Mouse (Mus musculus): ENCODE measurements at regions not wholly inside any gene's neighbourhood (a gene's known extent, or its start where the extent isn't known, plus 50 kb on each side); places are given as distances from the start of the nearest gene placed in this dataset.
A peak's percentile ranks its signal among the peaks of the same experiment; 100 is the strongest.

GRCm38 (mm10) chr5:41206462-41206861 lies 501.5 kb downstream of the Rab28 start:
- no peak for DNase-seq (ENCODE audit: extremely low spot score)

DNA sequence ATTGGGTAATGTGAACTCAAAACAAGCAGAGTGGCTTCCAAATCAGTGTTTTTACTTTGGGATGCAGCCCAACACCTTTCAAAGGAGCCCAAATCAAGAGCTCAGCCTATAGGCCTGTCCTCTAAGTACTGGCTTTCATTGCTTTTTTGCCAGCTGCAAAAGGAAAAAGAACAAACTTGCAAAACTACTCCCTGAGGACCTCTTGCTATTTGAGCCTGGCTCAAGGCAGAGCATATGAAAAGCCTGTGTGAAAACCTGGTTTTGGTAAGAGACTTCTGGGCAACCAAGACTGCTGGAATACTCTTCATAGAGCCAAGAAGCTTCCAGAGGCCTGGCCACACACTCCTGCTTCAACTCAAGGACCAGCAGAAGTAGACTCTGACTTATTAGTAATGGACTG lies 503.5 kb downstream of the Rab28 start:
- no peak for DNase-seq (ENCODE audit: extremely low spot score)

DNA sequence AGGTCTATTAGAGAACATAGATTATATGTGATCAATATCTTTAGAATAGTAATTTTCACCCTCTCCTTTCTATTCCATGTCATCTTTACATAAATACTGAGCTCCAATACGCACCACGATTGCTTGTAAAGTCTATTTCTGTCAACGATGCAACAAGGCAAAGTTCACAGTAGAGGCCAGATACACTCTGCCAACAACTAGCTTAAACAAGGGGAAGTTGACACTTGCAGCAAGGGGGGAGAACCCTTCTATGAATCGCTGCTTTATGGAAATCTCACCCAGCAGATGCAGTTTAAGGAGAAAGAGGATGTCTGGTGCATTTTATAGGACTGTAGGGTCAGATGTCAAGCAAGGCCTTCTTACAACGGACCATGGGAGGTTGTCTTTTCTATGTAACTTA lies 520.8 kb downstream of the Rab28 start:
- DNase-seq (ENCODE audit: extremely low spot score): no peak

- no peak for DNase-seq (ENCODE audit: extremely low spot score)
Measured at GRCm38 (mm10) chr5:41177220-41177619, 530.7 kb downstream of the Rab28 start.

DNA sequence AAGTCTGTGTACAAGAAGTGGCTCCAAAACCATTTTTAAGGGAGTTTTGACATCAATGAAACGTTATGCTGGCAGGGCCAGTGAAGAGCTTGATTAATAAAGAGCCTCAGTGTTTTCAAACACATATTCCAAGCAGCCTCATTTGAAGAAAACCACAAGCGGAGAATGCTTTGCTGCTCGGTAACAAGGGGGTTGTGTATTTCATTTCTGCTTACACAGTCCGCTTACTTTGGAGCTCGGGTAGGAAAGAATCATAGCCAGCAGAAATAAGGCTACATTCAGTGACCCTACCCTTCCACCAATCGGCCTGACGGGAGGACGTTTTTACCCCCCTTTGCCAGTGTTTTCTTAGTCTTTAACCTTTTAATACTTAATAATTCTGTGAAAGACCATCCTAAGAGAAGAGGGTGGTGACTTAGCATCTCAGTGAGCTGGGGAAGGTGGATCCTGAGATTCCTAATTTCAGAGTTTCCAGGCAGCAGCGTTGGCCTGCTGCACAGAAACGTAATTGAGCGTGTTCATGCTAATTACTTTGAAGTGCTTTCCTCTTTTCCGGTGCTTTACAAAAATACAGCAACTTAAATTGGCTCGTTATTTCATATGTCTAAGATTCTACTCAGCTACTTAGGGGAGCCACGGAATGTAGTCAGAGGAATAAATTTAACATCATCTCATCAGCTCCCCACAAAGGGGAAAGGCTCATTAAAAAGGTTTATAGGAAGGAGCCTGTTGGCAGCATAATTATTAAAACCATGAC lies 541.9 kb downstream of the Rab28 start:
- no peak for DNase-seq (ENCODE audit: extremely low spot score)

DNA sequence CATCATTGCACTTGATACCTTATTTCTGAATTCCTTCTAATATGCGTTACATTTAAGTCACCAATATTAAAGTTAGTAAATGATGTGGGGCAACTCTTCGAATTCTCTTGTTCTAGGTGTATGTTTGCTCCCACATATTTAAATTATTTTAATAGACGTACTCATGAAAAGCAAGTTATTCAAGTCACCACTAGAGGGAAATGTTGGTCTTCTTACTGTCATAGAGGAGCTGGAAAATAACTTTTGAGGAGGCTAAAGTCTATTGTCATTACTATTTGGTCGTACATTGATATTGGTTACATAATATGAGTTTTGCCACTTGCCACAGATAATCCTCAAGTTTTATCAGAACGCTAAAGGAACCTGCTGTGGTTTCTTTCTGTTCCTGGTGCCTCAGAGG lies 582.9 kb downstream of the Rab28 start:
- no peak for DNase-seq (ENCODE audit: extremely low spot score)

GRCm38 (mm10) chr5:41117658-41118057 lies 590.3 kb downstream of the Rab28 start:
- DNase-seq (ENCODE audit: extremely low spot score): peak; percentile 22

GRCm38 (mm10) chr5:41087773-41088172 lies 620.2 kb downstream of the Rab28 start:
- no peak for DNase-seq (ENCODE audit: extremely low spot score)

DNA sequence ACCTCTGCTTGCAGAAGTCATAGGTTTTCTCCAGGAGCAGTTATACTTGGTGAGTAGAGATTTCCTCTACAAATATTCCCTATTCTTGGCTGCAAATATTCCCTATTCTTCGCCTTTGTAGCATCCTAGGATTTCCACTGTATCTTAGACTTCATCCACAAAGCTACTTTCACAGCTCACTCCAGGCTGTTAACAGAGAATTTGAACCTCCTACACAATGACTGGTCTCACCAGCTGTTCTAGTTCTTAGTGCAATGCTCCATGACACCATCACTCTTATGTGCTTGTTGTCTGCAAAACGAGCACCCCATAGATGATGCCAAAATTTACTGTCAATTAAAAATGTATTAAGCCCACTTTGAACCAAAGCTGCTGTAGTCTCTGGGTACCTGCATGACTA lies 631.5 kb downstream of the Rab28 start:
- no peak for DNase-seq (ENCODE audit: extremely low spot score)

GRCm38 (mm10) chr5:41061646-41062045 lies 646.3 kb downstream of the Rab28 start:
- no peak for DNase-seq (ENCODE audit: extremely low spot score)

- DNase-seq (ENCODE audit: extremely low spot score): no peak
Measured at GRCm38 (mm10) chr5:41061222-41061621, 646.7 kb downstream of the Rab28 start.

DNA sequence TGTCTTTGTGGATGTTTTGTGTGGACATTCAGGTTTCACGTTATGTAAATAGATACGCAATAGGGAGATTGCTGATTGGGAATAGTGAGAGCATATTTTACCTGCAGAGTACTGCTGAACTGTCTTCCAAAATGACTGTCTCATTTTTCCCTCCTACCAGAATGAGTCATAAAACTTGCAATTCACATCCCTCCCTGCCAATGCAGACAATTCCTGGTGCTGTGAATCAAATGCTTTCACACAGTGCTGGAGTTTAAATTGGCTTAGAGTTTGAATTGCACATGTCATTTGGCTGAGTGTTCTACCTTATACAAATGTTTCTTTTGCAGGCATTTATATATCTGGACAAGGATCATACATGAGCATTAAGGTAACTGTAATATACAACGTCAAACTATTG lies 649.9 kb downstream of the Rab28 start:
- DNase-seq (ENCODE audit: extremely low spot score): no peak

DNA sequence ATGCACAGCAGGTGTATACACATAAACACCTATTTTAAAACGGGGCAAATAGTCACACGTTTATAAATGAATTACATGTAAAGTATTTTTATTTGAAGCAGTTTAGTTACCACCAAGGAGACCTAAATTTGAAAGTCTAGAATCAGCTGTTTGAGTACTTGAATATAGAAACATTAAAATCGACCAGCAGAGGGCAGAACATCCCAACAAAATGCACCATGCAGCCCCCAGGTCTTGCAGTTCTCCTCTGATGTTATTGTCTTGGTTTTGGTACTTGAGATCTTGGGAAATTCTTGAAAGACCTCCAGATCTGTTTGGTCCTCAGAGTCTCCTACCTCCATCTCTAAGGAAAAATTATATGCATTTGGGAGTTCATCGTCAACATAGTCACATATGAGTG lies 656.0 kb downstream of the Rab28 start:
- peak; percentile 29 for DNase-seq (ENCODE audit: extremely low spot score)

DNA sequence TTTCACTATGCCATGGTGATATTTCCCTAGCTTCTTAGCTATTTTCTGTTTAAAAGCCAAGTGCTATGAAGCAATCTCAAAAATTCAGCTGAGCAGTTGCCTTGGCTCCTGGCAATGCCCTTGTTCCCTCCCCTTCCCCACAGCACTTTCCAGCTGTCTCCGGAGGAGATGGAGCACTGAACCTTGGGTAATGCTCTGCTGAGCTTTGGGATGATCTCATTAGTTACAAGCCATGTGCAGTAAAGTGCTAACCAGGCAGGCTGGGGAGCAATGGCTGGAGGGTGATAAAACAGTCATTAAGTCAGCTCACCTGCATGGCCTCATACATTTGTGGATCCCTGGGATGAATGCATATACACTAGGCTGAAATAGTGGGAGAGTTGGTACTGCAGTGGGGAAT lies 659.4 kb downstream of the Rab28 start:
- no peak for DNase-seq (ENCODE audit: extremely low spot score)

GRCm38 (mm10) chr5:41045221-41045620 lies 662.7 kb downstream of the Rab28 start:
- DNase-seq (ENCODE audit: extremely low spot score): no peak

DNA sequence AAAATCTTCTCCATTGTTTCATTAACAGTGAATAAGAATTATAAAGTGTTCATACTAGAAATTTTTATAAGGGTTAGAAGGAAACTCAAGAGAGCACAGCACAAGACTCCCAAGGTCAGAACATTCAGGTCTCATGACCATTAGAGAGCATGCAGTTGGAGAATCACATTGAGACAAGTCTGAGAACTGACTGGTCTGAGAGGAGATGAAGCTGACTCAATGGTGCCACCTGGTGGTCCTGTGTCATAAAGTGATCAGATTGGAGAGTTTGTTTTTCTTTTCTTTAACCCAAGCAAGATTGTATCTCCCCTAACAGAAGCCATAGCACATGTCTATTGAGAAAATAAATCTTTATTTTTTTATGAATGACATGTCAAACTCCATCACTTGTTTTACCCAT lies 663.5 kb downstream of the Rab28 start:
- DNase-seq (ENCODE audit: extremely low spot score): peak; percentile 60

DNA sequence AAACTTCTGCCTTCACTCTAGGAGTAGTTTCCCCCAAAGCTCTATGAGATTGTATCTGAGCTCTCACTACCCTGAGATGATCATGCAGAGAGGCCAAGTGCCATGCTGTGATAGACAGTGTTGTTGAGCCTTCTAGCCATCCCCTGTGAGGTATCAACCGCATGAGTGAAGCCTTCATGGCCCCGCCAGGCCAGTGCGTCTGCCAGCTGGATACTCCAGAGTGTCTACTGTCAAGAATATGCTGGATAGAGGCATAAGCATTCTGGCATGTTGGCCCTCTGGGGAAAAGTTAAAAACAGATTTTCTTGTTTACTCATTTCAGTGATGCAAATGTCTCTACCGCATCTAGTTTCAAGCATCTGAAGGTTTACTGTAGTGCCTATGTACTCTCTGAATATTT lies 669.2 kb downstream of the Rab28 start:
- DNase-seq (ENCODE audit: extremely low spot score): no peak

DNA sequence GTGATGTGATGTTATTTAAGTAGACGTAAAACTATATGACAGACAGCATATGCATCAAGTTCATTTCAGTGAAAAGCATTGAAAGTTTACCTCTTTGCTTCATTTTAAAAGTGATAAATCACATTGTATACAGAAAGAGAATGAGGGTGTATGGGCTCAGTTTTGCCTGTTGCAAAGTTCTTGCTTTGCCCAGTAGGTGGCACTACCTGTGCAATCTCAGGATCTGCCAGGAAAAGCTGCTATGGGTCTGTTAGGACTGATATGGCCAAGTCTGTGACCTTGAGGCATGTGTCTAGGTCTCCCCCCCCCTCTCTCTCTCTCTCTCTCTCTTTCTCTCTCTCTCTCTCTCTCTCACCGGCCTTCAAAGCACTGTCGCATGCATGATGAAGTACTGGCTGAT lies 701.3 kb downstream of the Rab28 start:
- no peak for DNase-seq (ENCODE audit: extremely low spot score)

DNA sequence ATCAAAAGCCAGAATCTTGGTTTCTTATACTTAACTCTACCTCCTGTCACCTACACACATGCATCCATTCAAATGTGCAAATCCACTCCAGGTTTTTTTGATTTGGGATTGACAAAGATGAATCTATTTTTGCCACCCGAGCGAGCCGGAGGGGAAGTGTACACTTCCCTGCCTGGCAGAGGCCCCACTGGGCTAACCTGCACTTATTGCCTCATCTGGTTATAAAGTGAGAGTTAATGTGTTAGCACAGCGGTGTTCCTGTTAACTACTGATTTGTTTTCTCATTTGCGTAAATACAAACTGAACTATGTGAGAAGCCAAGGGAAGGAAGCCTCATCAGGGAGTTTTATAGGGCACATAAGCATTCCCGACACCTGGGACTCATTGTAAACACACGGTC lies 721.4 kb downstream of the Rab28 start:
- DNase-seq (ENCODE audit: extremely low spot score): no peak

GRCm38 (mm10) chr5:40974892-40975291 lies 733.1 kb downstream of the Rab28 start:
- DNase-seq (ENCODE audit: extremely low spot score): no peak

DNA sequence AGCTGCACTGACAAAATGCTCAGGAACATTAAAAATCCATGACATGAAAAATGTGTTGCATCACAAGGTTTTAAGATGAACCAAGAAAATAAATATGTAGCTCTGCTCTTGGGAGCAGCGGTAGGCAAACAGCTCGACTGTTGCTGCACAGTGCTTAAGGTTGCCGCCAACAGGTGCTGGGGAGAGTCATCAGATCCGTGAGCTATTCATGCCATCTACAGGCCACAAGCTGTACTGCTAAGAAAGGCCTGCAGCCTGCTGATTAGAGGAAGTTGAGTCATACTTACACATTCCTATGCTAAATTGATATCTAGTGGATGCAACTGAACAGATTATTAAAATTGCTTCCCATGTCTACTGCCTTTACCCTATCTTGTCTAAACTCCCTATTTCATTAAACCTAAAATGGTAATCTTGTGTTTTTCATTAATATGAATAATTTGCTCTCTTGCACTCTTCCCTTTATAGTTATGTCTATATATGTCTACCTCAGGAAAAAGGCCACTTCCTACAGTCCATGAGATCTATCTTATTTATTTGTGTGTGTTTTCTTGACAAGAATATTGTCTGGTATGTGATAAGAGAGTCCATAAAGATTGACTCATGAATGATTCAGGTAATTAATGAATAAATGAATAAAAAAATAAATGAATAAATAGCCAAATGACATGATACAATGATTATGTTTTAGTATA lies 754.9 kb downstream of the Rab28 start:
- peak; percentile 40 for DNase-seq (ENCODE audit: extremely low spot score)

- no peak for DNase-seq (ENCODE audit: extremely low spot score)
Measured at GRCm38 (mm10) chr5:40929127-40929526, 778.8 kb downstream of the Rab28 start.

DNA sequence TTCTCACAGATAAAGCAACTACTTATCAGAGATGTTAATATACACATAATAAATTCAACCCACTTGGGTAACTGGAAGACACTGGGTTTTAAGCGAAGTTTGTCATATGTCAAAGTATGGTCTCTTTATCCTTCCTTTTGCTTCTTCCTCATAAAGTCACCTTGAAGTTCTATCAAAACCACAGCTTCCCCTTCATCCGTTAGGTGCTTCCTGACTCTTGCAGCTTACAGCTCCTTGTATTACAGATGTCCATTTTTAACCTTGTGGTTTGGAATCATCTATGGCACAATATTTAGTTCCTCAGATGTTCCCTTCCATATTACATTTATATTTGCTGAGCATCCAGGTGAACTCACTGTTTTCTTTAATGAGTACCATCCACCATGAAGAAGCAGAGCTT lies 787.0 kb downstream of the Rab28 start:
- no peak for DNase-seq (ENCODE audit: extremely low spot score)

DNA sequence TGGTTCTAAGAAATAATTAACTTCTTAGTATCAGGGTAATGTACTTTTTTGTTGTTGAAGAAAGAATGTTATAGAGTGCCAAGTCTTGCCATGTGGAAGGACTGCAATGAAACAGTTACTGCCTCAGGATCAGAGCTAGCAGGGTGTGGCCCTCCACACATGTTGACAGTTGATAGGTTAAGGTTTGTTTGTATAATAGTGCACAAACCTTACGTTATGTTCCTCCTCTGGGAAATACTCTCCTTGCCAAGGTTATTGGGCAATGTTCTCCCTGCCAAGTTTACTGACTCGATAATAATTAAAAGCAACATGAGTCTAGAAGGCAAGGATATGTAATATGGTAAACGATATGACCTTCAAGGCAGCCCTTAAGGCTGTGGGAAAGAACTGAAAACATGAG lies 799.2 kb downstream of the Rab28 start:
- DNase-seq (ENCODE audit: extremely low spot score): no peak

Data from embryo, embryonic 9.5 days (tissue).